Mouse (Mus musculus) cerebellum, adult 2 months (tissue): ENCODE data around the gene Pbrm1.

ENCODE experiments used
- CTCF ChIP-seq: fragments of 200-500 bp; IDR thresholded peaks from 2 replicates; pipeline ENCODE4 v1.5.1; 2011; ENCODE audit warnings: low read depth, mild to moderate bottlenecking, control low read depth, low read length, moderate library complexity, borderline replicate concordance; ENCODE audit not compliant: insufficient read depth
- POLR2A ChIP-seq: fragments of 200-500 bp; IDR thresholded peaks from 2 replicates; pipeline ENCODE4 v1.6.1; 2011; ENCODE audit warnings: low read length, control low read depth, borderline replicate concordance; ENCODE audit not compliant: insufficient read depth

- no peak for TF ChIP-seq POLR2A
- TF ChIP-seq CTCF, result no peak
Measured at GRCm38 (mm10) chr14:30976222-30976621, 42.7 kb upstream of the Pbrm1 start.
